16 mouse cellular contexts compared by ENCODE assay signal in the genomic region with DNA sequence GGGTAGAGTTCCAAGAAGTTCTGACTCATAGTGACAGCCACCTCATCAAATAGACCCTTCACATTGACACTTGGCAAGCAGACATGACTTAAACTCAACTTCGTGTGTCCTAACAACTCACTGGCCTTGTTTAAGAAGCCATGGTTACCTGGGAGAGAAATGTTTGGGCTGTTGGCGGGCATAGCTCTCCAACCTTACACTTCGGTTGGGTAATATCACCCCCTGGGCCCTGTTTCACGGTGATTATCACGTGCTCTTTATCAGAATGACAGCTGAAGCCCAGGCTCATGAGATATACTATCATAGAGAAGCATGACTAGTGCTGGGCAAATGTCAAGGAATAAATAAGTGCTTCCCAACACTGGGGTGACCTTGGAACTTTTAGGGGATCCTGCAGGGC.
"Had no signal": no experiment of that assay in that cellular context is flagged by ENCODE, and none has a peak within 500 bp of the region (broad histone marks: within the 10 kb centered on the region; RNA-seq: fewer than 3 reads in every experiment).

No protein-coding gene starts in this region.

- H3K4me3 ChIP-seq: lung, embryonic 15.5 days; megakaryocyte, embryonic 14.5 days; midbrain, embryonic 13.5 days; midbrain, embryonic 15.5 days; neural tube, embryonic 12.5 days; stomach, embryonic 15.5 days had no signal

- H3K27ac ChIP-seq: lung, embryonic 15.5 days; macrophage; midbrain, embryonic 13.5 days; midbrain, embryonic 15.5 days; neural tube, embryonic 12.5 days; stomach, embryonic 15.5 days; stomach, postnatal 0 days had no signal

- H3K36me3 ChIP-seq: lung, embryonic 15.5 days; midbrain, embryonic 15.5 days; neural tube, embryonic 12.5 days; stomach, embryonic 15.5 days had no signal

- H3K4me1 ChIP-seq: lung, embryonic 15.5 days; megakaryocyte, embryonic 14.5 days; midbrain, embryonic 13.5 days; midbrain, embryonic 15.5 days; neural tube, embryonic 12.5 days; stomach, embryonic 15.5 days had no signal

- DNase-seq: lung, postnatal 14 days; lung, postnatal 36 days; right cerebral cortex, postnatal 14 days; thymus, adult 2 months; thymus, postnatal 25 days; thymus, postnatal 4 days had no signal

- ATAC-seq: lung, postnatal 0 days; midbrain, embryonic 13.5 days; midbrain, embryonic 15.5 days had no signal

- H3K27me3 ChIP-seq: lung, embryonic 15.5 days; megakaryocyte, embryonic 14.5 days; midbrain, embryonic 13.5 days; midbrain, embryonic 15.5 days; neural tube, embryonic 12.5 days; stomach, embryonic 15.5 days had no signal

- H3K9ac ChIP-seq: lung, embryonic 15.5 days; midbrain, embryonic 13.5 days; midbrain, embryonic 15.5 days; neural tube, embryonic 12.5 days; stomach, embryonic 15.5 days had no signal

- H3K4me2 ChIP-seq: lung, embryonic 15.5 days; midbrain, embryonic 11.5 days; midbrain, embryonic 13.5 days; midbrain, embryonic 15.5 days; neural tube, embryonic 12.5 days; stomach, embryonic 15.5 days had no signal

- H3K9me3 ChIP-seq: lung, embryonic 15.5 days; midbrain, embryonic 13.5 days; midbrain, embryonic 15.5 days; neural tube, embryonic 12.5 days; stomach, embryonic 15.5 days had no signal
